Mouse (Mus musculus) embryo, embryonic 11.5 days (tissue): ENCODE data around the gene Sox6.

Experiments
- DNase-seq: peaks from one replicate; pipeline ENCODE4 v3.0.0-alpha.2; 2012; ENCODE audit warnings: low read depth, low spot score

The Sox6 gene

GRCm38 (mm10) chr7:115754216-115754615, 284.4 kb downstream of the Sox6 start:
- no peak for DNase-seq

DNA sequence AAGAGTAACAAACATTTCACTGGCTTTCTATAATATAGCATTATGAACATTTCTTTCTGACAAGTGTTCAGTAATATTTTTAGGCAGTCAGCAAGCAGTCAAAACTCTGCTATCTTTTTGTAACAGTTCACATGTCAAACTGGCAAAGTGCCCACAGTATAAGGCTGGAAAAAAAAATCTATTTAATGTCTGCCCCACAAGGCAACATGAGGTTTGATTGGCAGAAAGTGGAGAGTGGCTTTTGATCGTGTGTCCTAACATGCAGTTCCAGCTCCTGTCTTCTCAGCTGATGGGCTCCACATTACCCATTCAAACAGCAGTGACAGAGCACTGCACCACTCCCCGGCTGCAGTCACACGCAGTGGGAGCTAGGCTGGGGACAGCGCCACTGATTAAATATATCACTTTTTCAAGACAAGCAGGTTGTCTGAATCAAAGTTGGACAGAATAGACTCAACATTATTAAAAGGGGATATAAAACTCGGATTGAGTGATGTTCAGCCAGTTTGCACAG, 286.4 kb downstream of the Sox6 start:
- DNase-seq: no peak

DNA sequence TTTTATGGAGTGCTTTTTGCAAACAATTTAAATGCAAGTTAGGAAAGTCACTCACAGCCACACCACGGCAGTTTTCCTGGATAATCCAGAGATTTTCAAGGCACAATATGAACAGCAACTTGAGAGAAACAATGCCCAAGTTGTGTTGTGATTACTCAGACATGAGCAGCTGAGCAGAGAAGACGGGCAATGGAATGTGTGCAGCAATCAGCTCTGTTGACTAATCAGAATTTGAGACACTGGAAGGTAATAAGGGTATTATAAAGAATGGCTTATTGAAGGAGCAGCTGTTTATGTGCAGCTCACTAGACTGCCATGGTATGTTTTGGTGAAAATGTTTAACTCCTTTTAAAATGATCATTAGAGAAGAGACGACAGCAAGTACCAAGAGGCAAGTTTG, 287.5 kb downstream of the Sox6 start:
- DNase-seq: no peak

DNA sequence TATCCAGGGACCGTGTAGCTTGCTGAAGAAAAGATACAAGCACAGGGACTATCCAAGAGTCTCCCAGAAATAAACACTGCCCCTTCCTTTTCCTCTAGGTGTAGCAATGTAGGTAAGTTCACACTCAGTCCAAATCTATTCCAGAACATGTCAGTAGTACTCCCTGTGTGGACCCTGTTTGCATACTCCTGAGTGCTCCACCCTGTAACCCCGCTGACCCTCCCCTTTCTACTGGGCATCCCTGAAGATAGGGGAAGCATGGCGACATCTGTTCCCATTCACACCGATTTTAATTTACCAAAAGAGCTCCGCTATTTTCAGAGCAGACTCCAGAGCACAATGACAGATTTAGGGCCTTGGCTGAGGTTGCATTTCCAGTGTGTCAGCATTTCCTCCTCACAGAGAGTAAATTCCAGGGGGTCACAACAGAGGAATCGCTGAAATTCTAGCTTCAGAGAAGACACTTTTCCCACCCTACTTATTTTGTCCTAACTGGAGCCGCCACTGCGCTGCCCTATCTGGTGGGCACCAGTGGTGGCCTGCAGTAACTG, 288.2 kb downstream of the Sox6 start:
- no peak for DNase-seq

- DNase-seq: no peak
Observed at GRCm38 (mm10) chr7:115747541-115747940, 291.1 kb downstream of the Sox6 start.

DNA sequence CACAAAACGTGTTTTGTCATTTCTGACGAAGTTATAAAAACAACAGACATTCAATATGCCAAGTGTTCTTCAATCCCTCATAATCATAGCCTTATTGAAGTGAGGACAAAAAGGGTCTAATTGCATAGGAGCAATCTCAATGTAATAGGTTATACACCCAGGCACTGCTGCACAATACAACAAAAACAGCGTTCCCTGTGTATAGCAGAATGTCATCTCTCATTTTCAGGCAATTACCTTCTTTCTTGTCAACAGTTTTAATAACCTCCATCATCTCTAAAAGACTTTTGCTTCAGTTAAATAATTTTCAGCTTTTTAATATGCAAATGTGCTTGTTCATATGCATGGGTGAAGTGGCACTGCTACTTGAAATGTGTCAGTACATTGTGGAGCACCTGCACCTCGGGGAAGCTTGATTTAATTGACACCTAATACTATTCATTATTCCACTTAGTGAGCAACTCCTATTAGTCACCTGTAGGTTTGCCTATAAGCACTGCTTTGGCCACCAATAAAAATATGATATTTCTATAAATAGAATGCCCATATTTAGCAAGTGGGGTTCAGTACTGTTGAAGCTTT, 292.8 kb downstream of the Sox6 start:
- no peak for DNase-seq

DNA sequence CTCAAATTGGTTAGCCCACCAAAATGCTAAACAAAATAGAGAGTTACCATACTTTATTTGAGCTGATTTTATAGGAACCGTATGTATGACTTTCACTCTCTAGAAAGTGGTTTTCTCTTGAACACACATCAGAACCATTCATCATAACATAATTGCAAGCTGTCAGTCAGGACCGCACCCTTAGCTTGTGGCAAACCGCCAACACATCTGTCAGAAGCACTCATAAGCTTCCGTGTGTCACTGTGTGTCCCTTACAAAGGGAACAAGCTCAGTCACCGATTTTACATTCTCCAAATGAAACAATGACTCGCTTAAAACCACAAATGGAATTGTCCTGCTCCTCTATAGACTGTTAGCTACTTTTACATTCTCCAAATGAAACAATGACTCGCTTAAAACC, 304.5 kb downstream of the Sox6 start:
- no peak for DNase-seq

- no peak for DNase-seq
Observed at GRCm38 (mm10) chr7:115732824-115733223, 305.8 kb downstream of the Sox6 start.

DNA sequence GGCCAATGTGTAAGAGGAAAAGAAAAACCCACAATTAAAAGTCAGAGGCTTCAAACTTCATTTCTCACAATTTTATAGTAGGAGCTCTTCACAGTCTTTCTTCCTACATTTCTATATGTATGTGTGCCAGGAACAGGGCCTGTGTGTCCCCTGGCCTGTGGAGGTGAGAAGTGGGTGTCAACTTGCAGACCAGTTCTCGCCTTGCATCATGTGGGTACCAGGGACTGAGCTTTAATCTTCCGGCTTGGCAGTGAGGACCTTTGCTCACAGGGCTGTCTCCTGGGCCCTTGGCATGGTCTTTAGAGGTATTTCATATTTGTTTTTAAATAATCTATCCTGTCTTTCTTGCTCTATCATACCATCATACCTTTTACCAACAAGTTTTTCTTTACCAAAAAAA, 311.8 kb downstream of the Sox6 start:
- no peak for DNase-seq

DNA sequence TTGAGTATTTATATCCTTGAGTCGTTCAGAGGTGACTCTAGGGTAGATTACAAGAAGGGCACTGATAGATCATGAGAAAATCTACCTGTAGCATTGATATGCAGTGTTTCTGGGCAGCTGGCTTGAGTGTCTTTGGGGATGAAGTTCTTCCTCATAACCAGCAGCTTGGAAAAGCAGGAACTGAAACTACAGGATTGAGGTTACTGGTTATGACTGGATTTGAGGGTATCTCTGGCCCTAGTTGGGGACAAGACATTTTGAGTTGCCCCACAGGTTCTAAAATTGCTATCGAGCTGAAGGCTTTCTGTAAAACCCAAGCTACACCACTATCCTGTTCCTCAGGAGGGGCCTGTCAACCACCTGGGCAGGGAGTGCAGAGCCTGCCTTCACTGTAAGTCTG, 314.2 kb downstream of the Sox6 start:
- no peak for DNase-seq

GRCm38 (mm10) chr7:115721624-115722540, 316.7 kb downstream of the Sox6 start:
- DNase-seq: no peak

- DNase-seq: no peak
Observed at GRCm38 (mm10) chr7:115719791-115720190, 318.8 kb downstream of the Sox6 start.

DNA sequence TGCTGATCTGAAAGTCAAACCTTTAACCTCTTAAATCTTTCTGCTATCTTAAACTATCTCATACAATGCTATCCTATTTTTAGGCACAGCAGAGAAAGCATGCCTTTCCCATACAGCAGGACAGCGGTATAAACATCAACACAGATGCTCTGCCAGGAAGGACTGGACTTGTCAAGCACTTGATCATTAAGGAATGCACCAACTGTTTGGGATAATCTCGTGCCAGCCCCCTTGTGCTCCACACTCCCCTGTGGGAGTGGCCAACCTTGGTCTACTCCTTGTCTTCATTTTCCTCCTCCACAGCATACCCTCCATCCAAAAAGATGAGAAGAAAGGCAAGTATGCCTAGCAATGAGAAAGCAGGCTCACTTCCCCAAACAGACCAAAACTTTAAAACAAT, 332.5 kb downstream of the Sox6 start:
- DNase-seq: no peak

- DNase-seq: no peak
Observed at GRCm38 (mm10) chr7:115698105-115698504, 340.5 kb downstream of the Sox6 start.

DNA sequence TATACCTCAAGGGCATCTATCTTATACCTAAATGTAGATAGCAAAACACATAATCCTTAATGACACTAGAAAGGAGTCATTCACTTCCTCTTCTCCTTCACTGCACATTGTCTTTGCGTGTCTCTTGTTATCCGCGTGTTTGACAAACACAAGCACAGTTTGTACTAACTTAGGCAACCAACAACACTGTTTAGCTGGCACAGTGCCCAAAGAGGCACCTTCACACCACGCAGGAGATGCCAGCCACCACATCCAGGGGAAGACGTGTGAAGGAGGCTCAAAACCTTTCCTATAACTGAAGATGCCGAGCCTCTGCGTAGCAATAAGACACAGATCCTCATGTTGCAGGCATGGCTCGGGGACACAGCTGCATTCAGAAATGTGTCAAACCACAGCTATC, 345.4 kb downstream of the Sox6 start:
- DNase-seq: no peak

DNA sequence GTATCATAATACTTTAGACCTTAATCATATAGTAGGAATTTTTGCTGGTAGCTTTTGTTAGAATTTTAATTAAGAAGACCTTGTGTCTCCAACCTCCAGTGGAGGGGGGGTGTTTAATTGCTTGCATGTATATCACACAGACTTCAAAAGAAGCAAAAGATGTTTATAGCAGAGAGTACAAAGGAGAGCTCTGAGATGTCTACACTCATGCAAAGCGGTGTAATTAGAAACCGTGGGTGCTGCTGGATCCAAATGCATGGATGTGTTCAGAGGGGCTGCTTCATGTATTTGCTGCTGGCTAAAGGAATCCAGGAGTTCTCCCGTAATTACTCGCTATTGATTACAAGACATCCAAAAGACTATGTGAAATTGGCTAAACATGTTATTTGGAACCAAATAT, 347.5 kb downstream of the Sox6 start:
- DNase-seq: no peak

DNA sequence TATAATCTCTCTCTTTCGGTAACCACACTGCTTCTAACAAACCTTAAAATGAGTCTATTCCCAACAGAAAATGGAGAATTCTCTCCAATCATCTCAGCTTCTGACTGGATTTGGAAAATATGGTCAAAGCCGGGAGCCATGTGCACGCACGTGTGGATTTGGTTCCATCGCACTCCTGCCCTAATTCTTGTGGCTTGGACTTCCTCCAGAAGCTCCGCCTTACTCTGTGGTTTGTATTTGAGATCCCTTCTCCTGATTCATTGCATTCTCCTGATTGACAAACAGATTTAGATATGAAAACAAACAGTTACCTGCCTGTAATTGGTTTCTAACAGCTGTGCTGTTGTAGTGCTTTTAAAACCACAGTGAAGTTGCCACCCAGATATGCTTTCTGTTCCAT, 351.9 kb downstream of the Sox6 start:
- no peak for DNase-seq

GRCm38 (mm10) chr7:115684142-115684541, 354.5 kb downstream of the Sox6 start:
- DNase-seq: no peak

- no peak for DNase-seq
Observed at GRCm38 (mm10) chr7:115671749-115672148, 366.8 kb downstream of the Sox6 start.

- no peak for DNase-seq
Observed at GRCm38 (mm10) chr7:115671272-115671671, 367.3 kb downstream of the Sox6 start.

- no peak for DNase-seq
Observed at GRCm38 (mm10) chr7:115669207-115670004, 369.2 kb downstream of the Sox6 start.
